In genomic region chr15:102146882-102147281, GRCm38 (mm10) we compare ENCODE assay signal across 1 mouse cellular context.
TF ChIP-seq lines count a peak whose summit lies in the region.

No protein-coding gene starts in this region.

TF ChIP-seq in MEL, 35 proteins besides CTCF, POLR2A, EP300 and RAD21 (continued from another document):
- 0 out of 2 replicates have a peak, but pooled peaks have one; percentile 34 for TF ChIP-seq TCF12 (IDR thresholded peaks at IDR 0.05; ENCODE audit: low read depth, low read length)
- no peak for TF ChIP-seq MAX (IDR thresholded peaks at IDR 0.05; ENCODE audit: low read length)
- no peak for TF ChIP-seq E2F4 (IDR thresholded peaks at IDR 0.05; ENCODE audit: borderline replicate concordance, low read depth, low read length)
- TF ChIP-seq JUND (IDR thresholded peaks at IDR 0.05; ENCODE audit: low read depth, low read length), result 0 out of 2 replicates have a peak, but pooled peaks have one; percentile 11
- TF ChIP-seq POLR2AphosphoS5 (IDR thresholded peaks at IDR 0.05; ENCODE audit: borderline replicate concordance, low read depth, low read length), result no peak
- TF ChIP-seq GABPA (IDR thresholded peaks at IDR 0.05; ENCODE audit: low read depth, low read length), result no peak
- peak; percentile 55; the same call in 1 of the 2 replicates for TF ChIP-seq TBP (IDR thresholded peaks at IDR 0.05; ENCODE audit: low read depth, low read length)
- no peak for TF ChIP-seq RCOR1 (IDR thresholded peaks at IDR 0.05; ENCODE audit: low read depth, low read length)
- TF ChIP-seq POLR2AphosphoS2 (IDR thresholded peaks at IDR 0.05; ENCODE audit: low read length), result no peak
- TF ChIP-seq MYC (IDR thresholded peaks at IDR 0.05; ENCODE audit: low read depth, low read length), result no peak
- TF ChIP-seq NELFE (IDR thresholded peaks at IDR 0.05; ENCODE audit: low read depth, low read length), result no peak
- no peak for TF ChIP-seq MEF2A (IDR thresholded peaks at IDR 0.05; ENCODE audit: extremely low read depth, insufficient replicate concordance, low read depth, low read length, poor library complexity, severe bottlenecking)
- TF ChIP-seq ZNF384 (IDR thresholded peaks at IDR 0.05; ENCODE audit: low read depth, low read length), result peak; percentile 30; the same call in 1 of the 2 replicates
- TF ChIP-seq USF2 (IDR thresholded peaks at IDR 0.05; ENCODE audit: borderline replicate concordance in 1 of 2, insufficient read depth in 1 of 2, low read depth in 1 of 2, low read length in 2 of 2), result no peak
- peak; percentile 81 for TF ChIP-seq MAZ (IDR thresholded peaks at IDR 0.05; ENCODE audit: low read depth, low read length)
- peak; percentile 64; the same call in 1 of the 2 replicates for TF ChIP-seq SIN3A (IDR thresholded peaks at IDR 0.05; ENCODE audit: low read length)
- 0 out of 2 replicates have a peak, but pooled peaks have one; percentile 36 for TF ChIP-seq ETS1 (IDR thresholded peaks at IDR 0.05; ENCODE audit: low read depth, low read length)
- peak; percentile 46; the same call in 1 of the 2 replicates for TF ChIP-seq MXI1 (IDR thresholded peaks at IDR 0.05; ENCODE audit: low read depth, low read length)
- TF ChIP-seq NRF1 (IDR thresholded peaks at IDR 0.05; ENCODE audit: insufficient read depth, low read depth, low read length, poor library complexity, severe bottlenecking), result no peak
- TF ChIP-seq USF1 (IDR thresholded peaks at IDR 0.05; ENCODE audit: low read depth, low read length), result no peak
- no peak for TF ChIP-seq MAFK (IDR thresholded peaks at IDR 0.05; ENCODE audit: borderline replicate concordance, low read depth, low read length)
- no peak for TF ChIP-seq ZKSCAN1 (IDR thresholded peaks at IDR 0.05; ENCODE audit: low read depth, low read length)
- no peak for TF ChIP-seq ZMIZ1 (IDR thresholded peaks at IDR 0.05; ENCODE audit: low read depth, low read length)
